Mouse (Mus musculus) stomach, embryonic 14.5 days (tissue): ENCODE results near the gene Cacng3. TPM values are rescaled to one million over a fixed set of nuclear protein-coding genes. Genes with fewer than 3 reads are reported as not detected.

ENCODE experiments used
- ATAC-seq: fragments of 200-750 bp; cut with Nextera tagmentation; 2 replicates; pipeline ENCODE4 v1.8.0; 2017; ENCODE audit warnings: low read depth, moderate TSS enrichment; ENCODE audit not compliant: insufficient number of reproducible peaks, insufficient read depth, low FRiP score
- H3K27ac ChIP-seq: fragments of 300-500 bp; sonication (generic); 2 replicates; pipeline ENCODE4 v1.5.1; 2014; ENCODE audit warnings: mild to moderate bottlenecking, low read length, moderate library complexity, mixed read lengths
- H3K27me3 ChIP-seq: fragments of 300-500 bp; sonication (generic); 2 replicates; pipeline ENCODE4 v1.6.1; 2014; ENCODE audit warnings: low read length, control low read depth, mixed read lengths; ENCODE audit not compliant: control insufficient read depth, insufficient read depth
- H3K36me3 ChIP-seq: fragments of 300-500 bp; sonication (generic); 2 replicates; pipeline ENCODE4 v1.6.1; 2014; ENCODE audit warnings: mild to moderate bottlenecking, control low read depth, low read length, moderate library complexity, mixed read lengths; ENCODE audit not compliant: control insufficient read depth, insufficient read depth
- H3K4me1 ChIP-seq: fragments of 300-500 bp; sonication (generic); 2 replicates; pipeline ENCODE4 v1.6.1; 2014; ENCODE audit warnings: low read length, control low read depth, mixed read lengths; ENCODE audit not compliant: control insufficient read depth, insufficient read depth
- H3K4me2 ChIP-seq: fragments of 300-500 bp; sonication (generic); replicated peaks from 2 replicates; pipeline ENCODE4 v1.6.1; 2014; ENCODE audit warnings: low read depth, low read length, control low read depth
- H3K4me3 ChIP-seq: fragments of 300-500 bp; sonication (generic); 2 replicates; pipeline ENCODE4 v1.5.1; 2014; ENCODE audit warnings: low read depth, low read length, control low read depth
- H3K9ac ChIP-seq: fragments of 300-500 bp; sonication (generic); replicated peaks from 2 replicates; pipeline ENCODE4 v1.6.1; 2014; ENCODE audit warnings: low read depth, mild to moderate bottlenecking, control low read depth, low read length, moderate library complexity, mixed read lengths
- H3K9me3 ChIP-seq: fragments of 300-500 bp; sonication (generic); 2 replicates; pipeline ENCODE4 v1.6.1; 2016; ENCODE audit warnings: low read depth, low read length, control low read depth; ENCODE audit not compliant: control insufficient read depth
- WGBS: fragments of 180-500 bp; shearing (Covaris S2); extraction: QIAGEN DNeasy Blood & Tissue Kit; methylation state at CpG from one replicate; pipeline ENCODE4 v1.1.7; 2014; 5-methylcytosine and 5-hydroxymethylcytosine counted together
- polyA plus RNA-seq: library from polyadenylated mRNA; unstranded; fragments of >200 nt; fragmentation: Nextera tagmentation; extraction: Ambion mirVana; gene quantifications from 2 replicates; pipeline ENCODE4 v1.2.1, GENCODE M21; 2014

The Cacng3 gene
- polyA plus RNA-seq, 1 experiment from 2014 or later = 0.14 TPM

GRCm38 (mm10) chr7:122675207-122675606 lies 4.9 kb downstream of the Cacng3 start:
- H3K4me2 ChIP-seq = no peak overlapping the region
- peaks cover 3% of the 10 kb centered on the region; the same call in 1 of the 2 replicates for H3K27me3 ChIP-seq
- no peak overlapping the region for H3K9ac ChIP-seq
- H3K4me3 ChIP-seq = no peak overlapping the region
- H3K4me1 ChIP-seq = no peaks in the 10 kb centered on the region
- no peaks in the 10 kb centered on the region for H3K9me3 ChIP-seq
- 81% methylated on average over 7 of the region's 7 CpGs for WGBS
- no peak overlapping the region for H3K27ac ChIP-seq
- ATAC-seq = no peak
- H3K36me3 ChIP-seq = no peaks in the 10 kb centered on the region

- Histone ChIP-seq H3K9ac (no peak overlapping the region), H3K4me1 (no peaks in the 10 kb centered on the region), H3K9me3 (no peaks in the 10 kb centered on the region), H3K27me3 (no peaks in the 10 kb centered on the region), H3K4me2 (no peak overlapping the region), H3K27ac (no peak overlapping the region), H3K4me3 (no peak overlapping the region), H3K36me3 (no peaks in the 10 kb centered on the region)
- no peak for ATAC-seq
- 66% methylated on average over 5 of the region's 5 CpGs for WGBS
Observed at GRCm38 (mm10) chr7:122701751-122702150, 31.5 kb downstream of the Cacng3 start.

- no peak overlapping the region for H3K9ac ChIP-seq
- no peak for ATAC-seq
- H3K4me2 ChIP-seq = no peak overlapping the region
- no peaks in the 10 kb centered on the region for H3K36me3 ChIP-seq
- 74% methylated on average over 4 of the region's 4 CpGs for WGBS
- no peak overlapping the region for H3K27ac ChIP-seq
- no peak overlapping the region for H3K4me3 ChIP-seq
- H3K9me3 ChIP-seq = no peaks in the 10 kb centered on the region
- no peaks in the 10 kb centered on the region for H3K4me1 ChIP-seq
- H3K27me3 ChIP-seq = no peaks in the 10 kb centered on the region
Observed at GRCm38 (mm10) chr7:122702443-122702842, 32.2 kb downstream of the Cacng3 start.

GRCm38 (mm10) chr7:122706736-122707135 lies 36.4 kb downstream of the Cacng3 start:
- WGBS = 53% methylated on average over 5 of the region's 5 CpGs
- H3K36me3 ChIP-seq = no peaks in the 10 kb centered on the region
- H3K4me3 ChIP-seq = no peak overlapping the region
- ATAC-seq = no peak
- H3K4me1 ChIP-seq = no peaks in the 10 kb centered on the region
- H3K9me3 ChIP-seq = no peaks in the 10 kb centered on the region
- no peak overlapping the region for H3K9ac ChIP-seq
- H3K27me3 ChIP-seq = no peaks in the 10 kb centered on the region
- H3K4me2 ChIP-seq = no peak overlapping the region
- no peak overlapping the region for H3K27ac ChIP-seq

- Histone ChIP-seq H3K4me3 (no peak overlapping the region), H3K27me3 (no peaks in the 10 kb centered on the region), H3K36me3 (no peaks in the 10 kb centered on the region), H3K4me2 (no peak overlapping the region), H3K9me3 (no peaks in the 10 kb centered on the region), H3K4me1 (no peaks in the 10 kb centered on the region), H3K27ac (no peak overlapping the region), H3K9ac (no peak overlapping the region)
- ATAC-seq = no peak
- WGBS = 57% methylated on average over 3 of the region's 3 CpGs
Observed at GRCm38 (mm10) chr7:122716299-122716698, 46.0 kb downstream of the Cacng3 start.

GRCm38 (mm10) chr7:122718540-122718939 lies 48.2 kb downstream of the Cacng3 start:
- Histone ChIP-seq H3K27ac (no peak overlapping the region), H3K9ac (no peak overlapping the region), H3K4me3 (no peak overlapping the region), H3K27me3 (no peaks in the 10 kb centered on the region), H3K4me2 (no peak overlapping the region), H3K4me1 (no peaks in the 10 kb centered on the region), H3K36me3 (no peaks in the 10 kb centered on the region), H3K9me3 (no peaks in the 10 kb centered on the region)
- ATAC-seq = no peak
- WGBS = 89% methylated on average over 4 of the region's 4 CpGs

- no peaks in the 10 kb centered on the region for H3K4me1 ChIP-seq
- no peak for ATAC-seq
- no peaks in the 10 kb centered on the region for H3K36me3 ChIP-seq
- H3K9me3 ChIP-seq = no peaks in the 10 kb centered on the region
- WGBS = 38% methylated on average over 5 of the region's 5 CpGs
- H3K4me3 ChIP-seq = no peak overlapping the region
- H3K4me2 ChIP-seq = no peak overlapping the region
- H3K27ac ChIP-seq = no peak overlapping the region
- H3K9ac ChIP-seq = no peak overlapping the region
- no peaks in the 10 kb centered on the region for H3K27me3 ChIP-seq
Observed at GRCm38 (mm10) chr7:122723358-122723876, 53.1 kb downstream of the Cacng3 start.

GRCm38 (mm10) chr7:122726376-122726775 lies 56.1 kb downstream of the Cacng3 start:
- Histone ChIP-seq H3K36me3 (no peaks in the 10 kb centered on the region), H3K9ac (no peak overlapping the region), H3K4me1 (no peaks in the 10 kb centered on the region), H3K27ac (no peak overlapping the region), H3K4me3 (no peak overlapping the region), H3K27me3 (no peaks in the 10 kb centered on the region), H3K9me3 (no peaks in the 10 kb centered on the region), H3K4me2 (no peak overlapping the region)
- no peak for ATAC-seq
- 94% methylated on average over 2 of the region's 2 CpGs for WGBS

GRCm38 (mm10) chr7:122728186-122728585 lies 57.9 kb downstream of the Cacng3 start:
- Histone ChIP-seq H3K36me3 (no peaks in the 10 kb centered on the region), H3K9me3 (no peaks in the 10 kb centered on the region), H3K4me1 (no peaks in the 10 kb centered on the region), H3K27me3 (no peaks in the 10 kb centered on the region), H3K9ac (no peak overlapping the region), H3K4me3 (no peak overlapping the region), H3K4me2 (no peak overlapping the region), H3K27ac (no peak overlapping the region)
- WGBS = 91% methylated on average over 8 of the region's 8 CpGs
- no peak for ATAC-seq
